Mouse (Mus musculus) A20 (cell line): ENCODE results near the gene Hdgfl2.
A peak's percentile ranks its signal among the peaks of the same experiment; 100 is the strongest.
"Not testable (repeated sequence)": the region's sequence is repeated elsewhere in the genome, so short reads cannot be mapped to it uniquely, and the experiment has no call there.

Experiments
- DNase-seq: peaks from one replicate; pipeline ENCODE4 v3.0.0-alpha.2; 2011; ENCODE audit warnings: low read depth, low spot score

Gene Hdgfl2

DNA sequence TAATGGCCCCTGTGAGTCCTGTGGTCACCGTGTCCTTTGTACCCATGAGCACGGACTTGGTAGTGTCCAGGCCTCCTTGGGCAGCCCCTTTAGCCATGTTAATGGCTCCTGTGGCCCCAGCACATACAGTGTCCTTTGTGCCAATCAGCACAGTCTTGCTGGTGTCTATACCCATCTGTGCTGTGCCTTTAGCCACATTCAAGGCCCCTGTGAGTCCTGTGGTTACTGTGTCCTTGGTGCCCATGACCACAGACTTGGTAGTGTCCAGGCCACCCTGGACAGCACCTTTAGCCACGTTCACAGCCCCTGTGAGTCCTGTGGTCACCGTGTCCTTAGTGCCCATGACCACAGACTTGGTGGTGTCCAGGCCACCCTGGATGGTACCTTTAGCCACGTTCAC, 25.4 kb downstream of the Hdgfl2 start:
- DNase-seq, result not testable (repeated sequence)

GRCm38 (mm10) chr17:56106436-56106835, 27.0 kb downstream of the Hdgfl2 start:
- DNase-seq, result not testable (repeated sequence)

DNA sequence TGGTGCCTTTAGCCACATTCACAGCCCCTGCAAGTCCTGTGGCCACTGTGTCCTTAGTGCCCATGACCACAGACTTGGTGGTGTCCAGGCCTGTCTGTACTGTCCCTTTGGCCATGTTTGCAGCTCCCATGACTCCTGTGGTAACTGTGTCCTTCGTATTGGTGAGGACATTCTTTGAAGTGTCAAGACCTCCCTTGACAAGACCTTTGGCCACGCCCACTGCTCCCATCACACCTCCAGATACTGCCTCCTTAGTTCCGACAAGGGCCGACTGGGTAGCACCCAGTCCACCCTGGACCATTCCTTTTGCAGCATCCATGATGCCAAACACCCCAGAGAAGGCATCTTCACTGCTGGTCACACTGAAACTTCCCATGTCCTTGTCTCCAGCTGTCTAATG, 27.5 kb downstream of the Hdgfl2 start:
- no peak for DNase-seq

GRCm38 (mm10) chr17:56107736-56108135, 28.3 kb downstream of the Hdgfl2 start:
- DNase-seq, result no peak

DNA sequence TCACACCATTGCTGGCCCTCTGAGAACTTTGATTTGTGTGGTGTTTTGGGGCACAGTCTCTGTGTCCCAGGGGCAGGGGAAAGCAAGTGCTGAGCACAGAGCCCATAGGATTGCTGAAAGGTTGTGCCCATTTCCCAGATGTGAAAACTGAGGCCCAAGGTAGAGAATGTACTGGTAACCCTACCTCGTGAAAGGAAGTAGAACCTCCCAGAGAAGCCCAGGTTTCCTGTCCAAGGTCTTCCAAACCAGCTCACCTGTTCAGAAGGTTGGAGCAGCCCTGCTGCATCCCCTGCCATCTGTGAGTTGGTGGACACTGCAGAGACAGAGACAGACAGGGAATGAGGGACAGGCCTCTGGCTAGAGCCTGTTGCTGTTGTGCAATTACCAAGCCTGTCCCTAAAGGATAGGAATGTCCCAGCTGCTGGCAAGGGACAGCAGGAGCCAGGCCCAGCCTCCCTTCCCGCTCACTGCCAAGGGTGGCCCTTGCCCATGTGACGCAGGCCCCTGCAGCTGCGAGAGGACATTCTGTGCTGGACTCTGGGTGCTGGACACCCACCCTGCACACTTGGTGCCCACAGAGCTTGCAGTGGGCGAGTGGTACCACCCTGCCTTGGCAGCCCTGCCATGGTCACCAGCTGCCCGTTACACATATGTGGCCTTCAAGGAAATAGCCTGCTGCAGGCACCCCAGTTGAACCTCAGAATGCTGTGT, 29.1 kb downstream of the Hdgfl2 start:
- no peak for DNase-seq

GRCm38 (mm10) chr17:56109219-56110051, 30.0 kb downstream of the Hdgfl2 start, which contains the start of gene Plin4:
TSS of gene Plin4 (minus strand) at chr17:56109803.
- no peak for DNase-seq

- no peak for DNase-seq
Observed at GRCm38 (mm10) chr17:56110571-56110970, 31.1 kb downstream of the Hdgfl2 start.

DNA sequence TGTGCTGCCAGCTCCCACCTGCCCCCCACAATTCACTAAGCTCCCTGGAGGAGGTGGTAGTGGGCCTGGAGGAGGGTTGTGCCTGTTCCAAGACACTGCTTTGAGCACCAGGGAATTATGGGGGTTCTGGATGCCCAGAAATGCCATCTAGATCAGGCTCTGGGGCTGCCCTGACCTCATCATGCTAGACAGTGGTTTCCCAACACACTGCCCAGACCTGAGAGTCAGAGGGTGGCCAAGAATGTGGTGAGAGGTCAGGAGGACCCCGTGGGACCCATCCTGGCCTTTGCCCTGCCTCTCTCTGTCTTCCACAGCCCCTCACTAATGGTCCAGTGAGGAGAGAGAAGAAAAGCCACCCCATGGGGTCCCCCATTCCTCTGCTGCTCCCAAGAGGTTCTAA, 31.6 kb downstream of the Hdgfl2 start:
- DNase-seq, result no peak

DNA sequence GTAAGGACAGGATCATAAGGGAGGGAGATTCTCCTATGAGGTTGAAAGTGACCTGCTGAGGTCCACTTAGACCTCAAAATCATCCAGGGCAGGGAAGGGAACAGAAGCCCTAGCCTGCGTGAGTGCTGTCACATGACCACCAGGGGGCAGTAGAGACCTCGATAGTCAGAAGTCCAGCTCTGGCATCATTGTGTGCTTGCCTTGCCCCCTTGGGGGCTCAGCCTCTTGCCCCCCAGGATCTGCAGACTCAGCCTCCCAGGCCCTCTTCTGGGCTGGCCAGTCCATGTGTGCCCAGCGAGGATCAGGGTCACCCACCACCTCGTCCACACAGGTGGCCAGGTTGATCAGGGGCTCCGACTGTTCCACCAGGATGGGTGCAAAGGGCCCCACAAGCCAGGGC, 32.4 kb downstream of the Hdgfl2 start:
- peak; percentile 73 for DNase-seq

DNA sequence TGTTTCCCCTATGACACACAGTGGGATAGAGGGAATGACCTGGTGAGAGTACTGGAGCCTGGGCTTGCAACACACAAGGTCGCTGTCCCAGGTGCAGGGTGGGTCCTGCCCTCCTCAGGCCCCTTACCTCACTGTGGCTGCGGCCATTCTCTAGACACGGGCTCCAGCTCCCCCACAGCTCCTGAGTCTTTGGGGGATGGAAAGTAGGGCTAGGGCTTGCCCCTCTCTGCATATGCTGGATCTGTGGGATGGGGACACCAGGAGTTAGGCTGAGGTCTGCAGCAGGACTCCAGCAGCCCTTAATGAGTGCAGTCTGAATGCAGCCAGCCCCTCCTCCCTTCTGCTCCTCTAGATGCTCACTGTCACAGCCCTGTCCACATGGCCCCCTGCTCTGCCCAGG, 33.3 kb downstream of the Hdgfl2 start:
- DNase-seq, result no peak

DNA sequence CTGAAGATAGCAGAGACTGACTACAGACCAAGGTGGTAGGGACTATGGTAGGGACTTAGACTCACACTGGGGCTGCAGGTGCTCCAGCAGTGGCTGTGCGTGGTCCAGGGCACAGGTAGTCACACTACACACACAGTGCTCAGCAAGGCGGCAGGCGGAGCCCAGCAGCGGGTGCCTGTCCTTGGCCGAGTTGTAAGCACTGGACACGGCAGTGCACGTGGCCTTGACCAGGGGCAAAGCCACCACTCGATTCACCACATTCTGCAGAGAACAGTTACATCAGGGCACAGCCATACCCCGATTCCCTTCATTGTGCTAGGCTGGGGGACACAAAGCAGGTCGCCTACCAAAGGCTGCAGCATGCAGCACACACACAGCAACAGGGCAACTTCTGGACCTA, 36.8 kb downstream of the Hdgfl2 start:
- no peak for DNase-seq

DNA sequence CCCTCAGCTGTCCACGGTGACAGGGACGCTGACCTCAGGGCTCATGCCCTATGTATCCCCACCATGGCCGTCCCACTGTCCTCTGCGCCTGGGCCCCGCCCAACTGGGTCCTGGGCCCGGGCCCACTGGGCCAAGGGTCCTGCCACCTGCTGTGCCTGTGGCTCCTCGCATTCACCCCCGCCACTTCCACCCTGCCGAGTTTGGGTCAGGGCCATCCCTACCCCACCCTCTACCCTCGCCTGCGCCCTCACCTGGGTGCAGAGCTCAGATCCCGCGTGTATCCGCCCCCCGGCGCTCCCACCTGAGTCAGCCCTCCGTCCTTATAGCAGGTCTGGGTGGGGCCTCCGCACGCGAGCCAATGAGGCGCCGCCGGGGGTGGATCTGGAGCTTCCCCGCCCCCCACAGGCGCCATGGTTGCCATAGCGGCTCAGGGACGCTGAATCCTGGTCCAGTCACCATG, 37.8 kb downstream of the Hdgfl2 start, which contains the start of gene Plin5:
Plin5 (minus strand) TSS at position 346 of the 460 bp plus-strand sequence.
- DNase-seq, result peak; percentile 44

GRCm38 (mm10) chr17:56119431-56119830, 40.0 kb downstream of the Hdgfl2 start:
- DNase-seq, result no peak

DNA sequence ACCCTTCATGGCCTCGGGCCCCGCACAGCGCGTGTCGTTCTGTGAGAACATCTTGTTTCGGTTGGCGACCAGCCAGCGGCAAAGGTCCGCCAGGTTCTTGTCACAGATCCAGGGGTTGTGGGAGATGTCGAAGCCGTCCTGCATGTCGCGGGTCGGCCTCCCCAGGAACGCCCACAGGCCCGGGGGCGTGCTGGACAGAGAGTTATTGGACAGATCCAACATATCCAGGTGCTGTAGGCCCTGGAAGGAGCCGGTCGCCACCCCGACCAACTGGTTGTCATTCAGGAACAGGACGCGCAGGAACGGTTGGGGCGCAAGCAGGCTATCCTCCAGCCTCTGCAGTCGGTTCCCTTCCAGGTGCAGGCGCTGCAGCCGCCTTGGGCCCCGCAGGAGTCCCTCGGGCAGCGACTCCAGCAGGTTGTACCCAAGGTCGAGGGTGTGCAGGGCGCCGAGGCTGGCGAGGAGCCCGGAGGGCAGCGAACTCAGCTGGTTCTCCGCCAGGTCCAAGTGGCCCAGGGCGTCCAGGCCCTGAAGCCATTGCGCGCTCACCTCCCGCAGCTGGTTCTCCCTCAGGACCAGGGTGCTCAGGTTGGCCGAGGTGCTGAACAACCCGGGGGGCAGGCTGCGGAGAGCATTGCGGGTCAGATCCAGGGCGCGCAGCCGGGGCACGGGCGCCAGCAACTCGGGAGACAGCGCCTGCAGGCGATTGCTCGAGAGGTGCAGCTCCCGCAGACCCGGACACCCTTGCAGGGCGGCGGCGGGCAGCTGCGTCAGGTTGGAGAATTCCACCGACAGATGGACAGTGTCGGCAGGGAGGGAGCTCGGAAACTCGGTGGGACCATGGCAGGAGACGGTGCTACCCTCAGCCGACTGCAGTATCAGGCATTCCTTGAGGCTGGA, 40.8 kb downstream of the Hdgfl2 start:
- DNase-seq, result no peak

DNA sequence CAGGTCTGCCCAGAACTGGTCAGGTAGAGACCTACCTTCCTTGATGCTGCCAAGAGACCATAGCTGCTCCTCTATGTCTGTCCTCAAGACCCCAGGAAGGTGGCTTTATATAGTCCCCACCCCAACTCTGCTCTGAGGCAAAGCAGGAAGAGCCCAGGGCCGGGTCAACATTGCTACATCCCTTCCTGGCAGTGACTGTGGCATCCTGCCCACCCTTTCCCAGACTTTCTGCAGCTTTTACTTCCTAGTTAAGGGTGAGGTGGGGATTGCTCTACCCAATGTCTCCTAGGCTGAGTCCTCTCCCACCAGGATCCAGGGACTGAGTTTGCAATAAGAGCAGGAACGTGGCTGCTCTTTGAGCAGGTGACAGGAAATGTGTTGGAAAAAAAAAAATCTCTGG, 42.4 kb downstream of the Hdgfl2 start, which contains the start of gene Lrg1:
Lrg1 (minus strand) TSS at position 176 of the 400 bp plus-strand sequence.
- no peak for DNase-seq

- DNase-seq, result no peak
Observed at GRCm38 (mm10) chr17:56123161-56123560, 43.7 kb downstream of the Hdgfl2 start.

DNA sequence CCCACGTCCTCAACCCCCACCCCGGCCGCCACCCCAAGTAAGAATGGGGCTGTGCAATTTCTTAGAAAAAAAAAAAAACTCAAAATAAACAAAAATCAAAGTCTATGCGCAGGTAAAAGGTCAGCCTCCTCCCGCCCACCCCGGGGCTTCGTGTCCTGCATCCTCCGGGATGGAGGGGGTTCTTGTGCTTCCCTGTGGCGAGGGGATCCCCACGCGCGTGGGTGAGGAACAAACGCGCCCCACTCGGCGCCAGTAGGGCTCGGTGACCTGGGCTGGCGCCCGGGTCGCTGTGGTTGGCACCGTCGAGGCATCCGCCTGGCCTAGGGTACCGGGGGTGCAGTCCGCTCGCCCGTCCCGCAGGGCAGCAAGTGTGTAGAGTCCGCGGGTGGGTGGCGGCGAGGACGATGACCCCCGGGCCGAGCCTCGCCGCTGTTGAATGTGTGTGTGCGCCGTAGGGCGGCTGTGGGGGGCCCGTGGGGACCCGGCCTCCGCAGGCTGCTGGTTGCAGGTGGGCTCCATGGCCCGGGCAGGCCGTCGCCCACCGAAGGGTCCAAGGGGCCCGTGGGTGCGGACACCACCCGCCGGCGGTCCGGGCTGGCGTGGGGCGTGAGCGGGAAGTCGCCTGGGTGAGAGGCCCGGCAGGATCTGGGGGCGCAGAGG, 44.4 kb downstream of the Hdgfl2 start:
- DNase-seq, result no peak

GRCm38 (mm10) chr17:56124377-56125275, 45.2 kb downstream of the Hdgfl2 start:
- peak; percentile 49 for DNase-seq

DNA sequence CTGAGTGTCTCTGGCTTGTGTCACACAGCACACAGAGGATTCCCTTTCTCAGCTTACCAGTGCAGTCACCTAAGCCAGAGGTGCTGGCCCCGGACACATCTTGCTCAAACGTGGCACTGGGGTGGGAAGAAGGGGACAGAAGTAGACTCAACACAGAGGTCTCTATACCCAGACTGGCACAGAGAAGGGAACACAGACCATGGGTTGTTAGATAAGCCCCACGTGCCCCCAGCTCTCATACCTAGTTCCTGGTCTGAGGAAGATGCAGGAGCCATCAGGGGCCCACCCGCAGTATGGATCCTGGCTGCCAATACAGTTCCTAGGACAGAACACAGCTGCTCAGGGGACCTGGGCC, 45.8 kb downstream of the Hdgfl2 start:
- DNase-seq, result no peak

DNA sequence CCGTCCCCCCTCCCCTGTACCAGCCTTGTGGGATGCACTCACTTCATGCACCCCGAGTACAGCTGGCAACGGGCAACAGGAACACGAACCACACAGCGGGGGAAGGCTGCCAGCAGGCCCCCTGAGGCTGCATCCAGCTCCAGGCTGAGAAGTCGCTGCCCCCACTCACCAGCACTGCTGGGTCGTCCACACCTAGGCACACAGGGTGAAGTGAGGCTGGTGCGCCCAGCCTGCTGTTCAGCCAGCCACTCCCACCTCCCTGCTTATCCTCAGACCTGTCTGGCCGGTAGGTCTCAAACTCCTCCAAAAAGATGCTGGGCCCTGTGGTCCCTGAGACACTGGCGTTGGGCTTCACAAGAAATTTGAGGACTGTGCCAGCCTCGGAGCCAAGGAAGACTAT, 46.7 kb downstream of the Hdgfl2 start:
- DNase-seq, result no peak
